Mouse (Mus musculus) neural tube, embryonic 10.5 days (tissue): Measurements from ENCODE around the gene Hlx.

Experiments
- DNase-seq: peaks from one replicate; pipeline ENCODE4 v3.0.0-alpha.2; 2017; ENCODE audit warnings: low spot score; ENCODE audit errors: extremely low spot score

Gene Hlx

GRCm38 (mm10) chr1:184733300-184734066 is 1.1 kb upstream of the Hlx start:
- DNase-seq: peak; percentile 55

- peak; percentile 76 for DNase-seq
Measured at GRCm38 (mm10) chr1:184731644-184732545, 524 bp downstream of the Hlx start.

- no peak for DNase-seq
Measured at GRCm38 (mm10) chr1:184731091-184731640, 1.3 kb downstream of the Hlx start.

GRCm38 (mm10) chr1:184730453-184731013 is 1.9 kb downstream of the Hlx start:
- DNase-seq: peak; percentile 65

GRCm38 (mm10) chr1:184729357-184730140 is 2.9 kb downstream of the Hlx start:
- peak; percentile 61 for DNase-seq

- peak; percentile 40 for DNase-seq
Measured at GRCm38 (mm10) chr1:184728561-184729115, 3.8 kb downstream of the Hlx start.

- peak; percentile 79 for DNase-seq
Measured at GRCm38 (mm10) chr1:184727401-184728265, 4.8 kb downstream of the Hlx start.

- DNase-seq: peak; percentile 60
Measured at GRCm38 (mm10) chr1:184726576-184727300, 5.7 kb downstream of the Hlx start.

GRCm38 (mm10) chr1:184725318-184725790 is 7.1 kb downstream of the Hlx start:
- DNase-seq: peak; percentile 50

- peak; percentile 50 for DNase-seq
Measured at GRCm38 (mm10) chr1:184724551-184725317, 7.7 kb downstream of the Hlx start.

- peak; percentile 43 for DNase-seq
Measured at GRCm38 (mm10) chr1:184723899-184724298, 8.5 kb downstream of the Hlx start.

- DNase-seq: no peak
Measured at GRCm38 (mm10) chr1:184721121-184721520, 11.3 kb downstream of the Hlx start.

- DNase-seq: peak; percentile 57
Measured at GRCm38 (mm10) chr1:184720162-184721025, 12.0 kb downstream of the Hlx start.

- DNase-seq: peak; percentile 71
Measured at GRCm38 (mm10) chr1:184718261-184719120, 13.9 kb downstream of the Hlx start.

- peak; percentile 56 for DNase-seq
Measured at GRCm38 (mm10) chr1:184717691-184718200, 14.7 kb downstream of the Hlx start.
